Mouse (Mus musculus) T-cell, adult 2 months (primary cell): ENCODE data around the gene Gm1553.

Experiments used
- DNase-seq: peaks from one replicate; pipeline ENCODE4 v3.0.0; 2022; ENCODE audit warnings: low spot score

The Gm1553 gene

GRCm38 (mm10) chr10:82492518-82492917 is at the start of gene Gm1553:
Gm1553 (minus strand) TSS chr10:82492618.
- DNase-seq = no peak
